Mouse (Mus musculus) olfactory bulb, adult 2 months (tissue): ENCODE data around the gene Dlg2.

Experiments
- CTCF ChIP-seq: fragments of 200-500 bp; IDR thresholded peaks from 2 replicates; pipeline ENCODE4 v1.5.1; 2012; ENCODE audit warnings: low read depth, mild to moderate bottlenecking, low read length, moderate library complexity; ENCODE audit not compliant: insufficient read depth
- POLR2A ChIP-seq: fragments of 200-500 bp; IDR thresholded peaks from 2 replicates; pipeline ENCODE4 v1.6.1; 2012; ENCODE audit warnings: mild to moderate bottlenecking, low read depth, low read length, moderate library complexity; ENCODE audit not compliant: insufficient read depth

DNA sequence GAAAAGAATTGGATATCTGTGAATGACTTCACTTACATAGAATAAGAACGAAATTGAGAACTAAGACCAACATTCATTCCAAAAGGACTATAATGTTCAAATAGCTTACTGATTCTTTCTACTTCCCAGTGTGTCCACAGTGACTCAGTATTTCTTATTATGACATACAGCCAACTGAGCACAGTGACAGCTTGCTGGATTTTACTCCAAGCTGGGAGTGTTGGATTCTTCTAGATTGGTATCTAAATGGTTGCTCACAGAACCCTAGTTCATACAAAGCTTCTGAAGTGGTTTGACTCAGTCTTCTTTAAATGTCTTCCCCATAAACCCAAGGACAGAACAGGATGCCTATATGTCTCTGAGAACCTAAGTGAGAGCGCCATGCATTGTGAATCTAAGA, 937.7 kb downstream of the Dlg2 start:
- TF ChIP-seq CTCF = no peak
- TF ChIP-seq POLR2A = no peak
